13 mouse cellular contexts compared by ENCODE assay signal in genomic region chr4:139823138-139823869, GRCm38 (mm10). TPM values are rescaled to one million over a fixed set of nuclear protein-coding genes. Genes with fewer than 3 reads are reported as not detected.
DNase-seq lines count a peak whose midpoint lies in the region; ATAC-seq lines count a peak whose summit lies in the region.
"Had no signal": no experiment of that assay in that cellular context is flagged by ENCODE, and none has a peak within 500 bp of the region (broad histone marks: within the 10 kb centered on the region; RNA-seq: fewer than 3 reads in every experiment).

No protein-coding gene starts in this region.

- no peak for ATAC-seq in midbrain, embryonic 14.5 days (ENCODE audit: low FRiP score, low TSS enrichment)
- ATAC-seq: activated CD4-positive, CD25-positive, alpha-beta regulatory T cell, adult 4 months had no signal

- H3K27ac ChIP-seq in hindbrain, embryonic 10.5 days: peak overlapping the region; percentile 94
- peak overlapping the region; percentile 89 for H3K27ac ChIP-seq in midbrain, embryonic 14.5 days (replicated peaks; ENCODE audit: low read depth, low read length)

- intact Hi-C loops in heart, postnatal 14 days (cut with DNase I): no loop called here

- peak overlapping the region; percentile 47; the same call in 1 of the 2 replicates for H3K9ac ChIP-seq in midbrain, embryonic 14.5 days (replicated peaks; ENCODE audit: low read length)

- H3K4me2 ChIP-seq in midbrain, embryonic 14.5 days (ENCODE audit: low read length): peak overlapping the region; percentile 59

- H3K9me3 ChIP-seq in hindbrain, embryonic 10.5 days: no peaks in the 10 kb centered on the region
- no peaks in the 10 kb centered on the region for H3K9me3 ChIP-seq in midbrain, embryonic 14.5 days (ENCODE audit: control insufficient read depth, low read length)

- H3K36me3 ChIP-seq in hindbrain, embryonic 10.5 days: peaks cover 6% of the 10 kb centered on the region; the same call in 1 of the 2 replicates
- H3K36me3 ChIP-seq in midbrain, embryonic 14.5 days (ENCODE audit: control insufficient read depth, insufficient read depth, low read length): no peaks in the 10 kb centered on the region

- DNase-seq in cerebellum, postnatal 36 days: peak; percentile 7 to 18
- no peak for DNase-seq in cerebellum, adult 9-10 months
- DNase-seq in embryo, embryonic 10 days (ENCODE audit: low spot score): peak; percentile 60
- peak; percentile 60 for DNase-seq in hindbrain, embryonic 10.5 days (ENCODE audit: low spot score)
- peak; percentile 78 for DNase-seq in midbrain, embryonic 14.5 days
- DNase-seq in layer of hippocampus, adult 18-20 months (ENCODE audit: low spot score in 2 of 2): no peak
- DNase-seq in layer of hippocampus, postnatal 25 days (ENCODE audit: extremely low spot score in 1 of 2, low spot score in 1 of 2): no peak
- no peak for DNase-seq in heart, postnatal 14 days
- DNase-seq: kidney, postnatal 4 days had no signal

- peaks cover 100% of the 10 kb centered on the region for H3K4me1 ChIP-seq in hindbrain, embryonic 10.5 days (replicated peaks)
- peaks cover 43% of the 10 kb centered on the region for H3K4me1 ChIP-seq in midbrain, embryonic 14.5 days (ENCODE audit: control insufficient read depth, insufficient read depth, low read length)

- H3K27me3 ChIP-seq in hindbrain, embryonic 10.5 days (ENCODE audit: insufficient read depth, poor library complexity, severe bottlenecking): peaks cover 100% of the 10 kb centered on the region
- H3K27me3 ChIP-seq in midbrain, embryonic 14.5 days (ENCODE audit: control insufficient read depth, insufficient read depth, low read length): peaks cover 48% of the 10 kb centered on the region

- H3K4me3 ChIP-seq in hindbrain, embryonic 10.5 days: peak overlapping the region; percentile 52
- H3K4me3 ChIP-seq in midbrain, embryonic 14.5 days (replicated peaks; ENCODE audit: low read depth, low read length): peak overlapping the region; percentile 26

- under 1% methylated on average over 44 of the region's 44 CpGs for WGBS in hindbrain, embryonic 10.5 days
- 1% methylated on average over 43 of the region's 44 CpGs for WGBS in midbrain, embryonic 14.5 days

RNA-seq across cellular contexts. Expression of gene Pax7, which starts 10.0 kb away (rescaled TPM):
- polyA plus RNA-seq in hindbrain, embryonic 10.5 days (2016; fragmentation: Nextera tagmentation; extraction: Ambion mirVana): 2.3 and 2.6 TPM in 2 replicates
- polyA plus RNA-seq in midbrain, embryonic 14.5 days (2014; fragmentation: Nextera tagmentation; extraction: Ambion mirVana): 9.1 and 9.2 TPM in 2 replicates
- not detected for total RNA-seq in layer of hippocampus, adult 18-20 months (2021)
- total RNA-seq in layer of hippocampus, postnatal 25 days (2021): not detected
- not detected for total RNA-seq in heart, postnatal 14 days (2021)
- total RNA-seq: granulocyte monocyte progenitor cell, adult 5-6 weeks; neutrophil, adult 5-6 weeks had no signal
- polyA plus RNA-seq: activated CD4-positive, CD25-positive, alpha-beta regulatory T cell, adult 4 months; liver, embryonic 16.5 days had no signal

Comparison
In these comparisons a context has a peak if more than half of its experiments do, and no peak if none do; other contexts are left out.
1. DNase-seq: peak in cerebellum, postnatal 36 days (2 of 2), embryo, embryonic 10 days (single experiment), hindbrain, embryonic 10.5 days (single experiment) and midbrain, embryonic 14.5 days (single experiment); none in cerebellum, adult 9-10 months (single experiment), layer of hippocampus, adult 18-20 months (0 of 2), layer of hippocampus, postnatal 25 days (0 of 2) and heart, postnatal 14 days (0 of 2).